Mouse (Mus musculus) forelimb bud, embryonic 11.5 days (tissue): ENCODE data around the gene Armt1.
"Not testable (repeated sequence)": the region's sequence is repeated elsewhere in the genome, so short reads cannot be mapped to it uniquely, and the experiment has no call there.

Source experiments
- DNase-seq: peaks from one replicate; pipeline ENCODE4 v3.0.0-alpha.2; 2012; ENCODE audit warnings: low read depth, low spot score

Gene Armt1

DNA sequence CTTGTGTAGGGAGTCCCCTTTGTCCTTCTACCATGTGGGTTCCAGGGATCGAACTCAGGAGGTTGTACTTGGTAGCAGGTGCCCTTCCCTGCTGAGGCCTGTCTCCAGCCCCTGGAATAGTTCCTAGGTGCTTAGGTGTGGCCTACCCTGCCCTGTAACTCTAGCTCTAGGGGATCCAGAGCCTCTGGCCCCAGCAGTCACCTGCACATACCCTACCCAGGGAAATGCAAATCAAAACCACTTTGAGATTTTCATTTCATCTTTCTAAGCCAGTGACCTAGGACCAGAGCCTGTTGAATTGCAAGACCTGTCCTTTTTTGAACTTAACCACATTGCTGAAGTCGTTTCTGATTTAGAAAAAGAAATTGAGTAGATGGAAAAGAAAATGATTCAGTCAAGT, 1.6 kb downstream of the Armt1 start:
- not testable (repeated sequence) for DNase-seq

DNA sequence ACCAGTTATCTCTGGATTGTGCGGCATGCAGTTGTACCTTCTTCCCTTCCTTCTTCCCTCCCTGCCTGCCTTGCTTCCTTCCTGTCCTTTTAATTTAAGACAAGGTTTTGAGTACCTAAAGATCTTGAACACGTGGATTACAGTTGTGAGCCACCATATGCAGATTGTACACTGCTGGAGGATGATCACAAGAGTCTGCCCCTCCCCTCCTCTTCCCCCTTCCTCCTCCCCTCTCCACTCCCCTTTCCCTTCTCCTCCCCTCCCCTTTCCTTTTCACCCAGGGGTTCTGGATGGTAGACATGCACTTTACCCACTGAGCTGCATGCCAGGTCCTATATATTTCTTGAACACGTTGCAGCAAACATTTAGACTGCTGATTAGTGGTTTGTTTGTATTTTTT, 3.1 kb downstream of the Armt1 start:
- no peak for DNase-seq

DNA sequence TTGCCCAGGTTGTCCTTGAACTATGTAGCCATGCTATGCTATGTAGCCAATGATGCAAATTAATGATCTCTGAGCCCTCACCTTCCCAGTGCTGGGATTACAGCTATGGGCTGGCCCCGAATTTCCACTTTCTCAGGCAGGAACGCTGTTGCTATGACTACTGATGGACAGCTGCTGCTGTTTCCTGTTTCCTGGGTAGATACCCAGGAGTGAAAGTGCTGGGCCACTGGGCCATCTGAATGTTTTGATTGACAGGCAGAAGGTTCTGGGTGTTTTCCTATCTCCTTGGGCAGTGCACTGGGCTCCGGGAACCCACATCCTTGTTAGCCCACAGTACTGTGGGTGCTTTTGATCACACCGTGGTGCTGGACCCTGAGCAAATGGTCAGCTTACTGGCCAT, 24.1 kb downstream of the Armt1 start:
- no peak for DNase-seq

DNA sequence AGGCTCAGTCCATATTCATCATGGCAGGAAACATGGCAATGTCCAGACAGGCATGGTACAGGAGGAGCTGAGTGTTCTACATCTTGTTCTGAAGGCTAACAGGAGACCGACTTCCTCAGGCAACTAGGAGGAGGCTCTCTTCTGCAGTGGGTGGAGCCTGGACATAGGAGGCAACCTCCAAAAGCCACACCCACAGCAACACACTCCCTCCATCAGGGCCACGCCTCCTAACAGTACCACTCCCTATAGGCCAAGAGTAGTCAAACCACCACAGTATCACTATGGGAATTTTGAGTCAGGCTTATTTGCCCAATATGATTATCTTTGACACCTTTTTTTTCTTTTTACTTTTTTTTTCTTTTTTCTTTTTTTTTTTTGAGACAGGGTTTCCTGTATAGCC, 27.9 kb downstream of the Armt1 start:
- DNase-seq = no peak

DNA sequence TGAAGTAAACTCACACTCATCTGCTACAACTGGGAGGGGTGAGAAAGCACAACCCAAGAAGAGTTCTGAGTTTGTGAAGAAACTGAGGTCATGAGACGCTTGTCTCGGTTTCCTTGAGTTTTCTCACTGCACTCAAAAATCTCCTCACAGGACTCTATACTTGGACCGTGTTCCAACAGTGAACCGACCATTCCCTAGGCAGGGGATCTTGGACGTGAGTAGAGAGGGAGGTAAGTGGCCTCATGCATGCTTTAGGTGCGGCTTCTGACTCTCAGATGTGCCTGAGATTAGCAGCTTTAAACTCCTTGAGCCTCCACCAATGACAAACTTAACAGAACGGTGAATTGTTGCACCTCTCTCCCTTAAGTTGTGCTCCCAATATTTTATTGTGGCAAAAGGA, 33.5 kb downstream of the Armt1 start:
- DNase-seq = no peak

DNA sequence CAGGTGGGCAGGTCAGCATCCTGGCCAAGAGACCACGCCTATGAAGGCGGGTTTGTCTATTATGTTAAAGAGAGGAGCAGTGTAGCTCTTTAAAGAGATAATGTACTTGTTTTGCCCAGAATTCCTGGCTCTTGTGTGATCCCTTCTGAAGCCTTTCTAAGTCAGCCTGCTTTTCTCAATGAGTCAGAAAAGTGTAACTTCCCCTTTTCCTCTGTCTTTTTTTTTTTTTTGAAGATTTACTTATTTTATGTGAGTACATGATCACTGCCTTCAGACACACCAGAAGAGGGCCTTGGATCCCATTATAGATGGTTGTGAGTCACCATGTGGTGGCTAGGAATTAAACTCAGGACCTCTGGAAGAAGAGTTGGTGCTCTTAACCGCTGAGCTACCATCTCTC, 37.1 kb downstream of the Armt1 start:
- no peak for DNase-seq

DNA sequence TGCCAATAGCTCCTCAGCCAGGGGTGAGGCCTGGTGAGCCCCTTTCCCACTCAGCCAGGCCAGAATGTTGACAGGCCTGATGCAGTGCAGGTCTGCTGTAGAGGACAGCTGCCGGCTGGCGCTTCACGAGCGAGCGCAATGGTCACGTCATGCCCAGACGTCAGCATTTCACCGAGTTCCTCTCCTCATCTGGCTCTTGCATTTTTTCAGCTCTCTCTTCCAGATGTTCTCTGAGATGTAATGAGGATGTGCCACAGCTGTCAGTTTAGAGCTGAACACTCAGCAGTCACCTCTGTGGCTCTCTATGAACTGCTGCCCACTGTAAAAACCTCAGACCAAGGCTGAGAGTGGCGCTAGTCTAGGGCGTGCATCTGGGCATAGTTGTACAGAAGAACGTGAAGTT, 41.3 kb downstream of the Armt1 start:
- DNase-seq = peak; percentile 19

DNA sequence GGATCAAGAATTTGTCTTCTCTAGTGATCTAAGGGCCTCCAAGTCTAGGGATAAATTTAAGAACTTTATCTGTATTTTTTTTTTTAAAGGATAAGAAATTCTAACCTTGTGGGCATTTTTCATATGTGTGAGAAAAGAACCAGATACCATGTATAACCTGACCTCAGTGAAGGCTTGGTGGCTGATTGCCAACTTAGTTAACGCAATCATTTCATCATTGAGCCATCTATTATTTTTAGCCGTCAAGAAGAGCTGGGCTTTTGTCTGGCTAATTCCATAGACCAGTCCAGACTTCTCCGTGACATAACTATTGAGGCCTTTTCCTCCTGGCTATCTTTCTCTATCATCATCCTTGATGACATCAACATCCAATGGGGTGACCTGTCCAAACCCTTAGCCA, 43.2 kb downstream of the Armt1 start:
- DNase-seq = no peak

DNA sequence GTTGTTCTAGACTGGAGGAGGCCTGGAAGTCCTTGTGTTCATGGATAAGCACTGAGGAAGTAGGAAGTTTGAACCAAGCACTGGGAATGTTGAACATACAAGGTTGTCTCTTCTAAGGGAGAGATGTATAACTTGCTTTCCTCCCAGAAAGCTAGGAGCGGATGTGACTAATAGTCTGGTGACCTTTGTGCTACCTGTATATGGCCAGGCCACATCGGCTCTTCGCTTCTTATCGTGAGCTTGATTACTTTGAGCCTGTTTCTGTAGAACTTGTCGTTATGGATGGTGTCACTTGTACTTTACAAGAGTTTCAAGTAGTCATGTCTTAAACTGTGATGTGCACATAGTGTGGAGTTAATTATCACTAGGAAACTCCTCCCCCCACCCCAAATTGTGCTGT, 44.3 kb downstream of the Armt1 start:
- no peak for DNase-seq

DNA sequence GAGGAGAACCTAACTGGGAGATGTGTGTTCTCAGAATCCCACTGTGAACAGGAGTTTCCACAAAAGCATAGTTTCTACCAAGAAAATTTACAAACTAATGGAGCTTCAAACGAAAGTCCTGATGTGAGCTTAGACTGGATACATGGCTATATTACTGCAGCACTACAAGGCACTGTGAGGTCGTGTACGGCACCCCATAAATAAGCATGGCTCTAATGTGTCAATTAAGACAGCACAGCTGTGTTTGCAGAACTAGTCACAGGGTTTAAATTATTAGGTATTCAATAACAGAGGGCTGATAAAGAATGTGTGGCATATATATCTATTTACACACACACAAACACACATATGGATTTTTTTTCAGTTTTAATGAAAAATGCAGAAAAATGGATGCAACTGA, 48.7 kb downstream of the Armt1 start:
- peak; percentile 62 for DNase-seq

DNA sequence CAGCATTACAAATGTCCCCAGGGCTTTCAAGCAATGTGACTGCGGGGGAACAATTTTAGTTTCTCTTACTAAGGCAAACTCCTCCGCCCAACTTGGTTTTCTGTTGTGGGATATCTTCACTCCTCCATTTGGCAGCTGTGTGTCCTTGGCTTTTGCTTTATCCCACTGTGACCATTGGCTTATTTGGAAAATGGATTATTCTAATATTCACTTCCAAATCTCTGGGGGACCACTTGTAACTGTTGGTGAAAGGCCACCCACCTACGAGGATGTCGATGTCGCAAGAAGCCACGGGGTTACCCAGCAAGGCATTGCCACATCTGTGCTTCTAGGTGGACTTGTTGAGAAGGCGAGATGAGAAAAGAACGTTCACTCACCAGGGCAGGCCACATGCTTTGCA, 49.4 kb downstream of the Armt1 start:
- DNase-seq = no peak

DNA sequence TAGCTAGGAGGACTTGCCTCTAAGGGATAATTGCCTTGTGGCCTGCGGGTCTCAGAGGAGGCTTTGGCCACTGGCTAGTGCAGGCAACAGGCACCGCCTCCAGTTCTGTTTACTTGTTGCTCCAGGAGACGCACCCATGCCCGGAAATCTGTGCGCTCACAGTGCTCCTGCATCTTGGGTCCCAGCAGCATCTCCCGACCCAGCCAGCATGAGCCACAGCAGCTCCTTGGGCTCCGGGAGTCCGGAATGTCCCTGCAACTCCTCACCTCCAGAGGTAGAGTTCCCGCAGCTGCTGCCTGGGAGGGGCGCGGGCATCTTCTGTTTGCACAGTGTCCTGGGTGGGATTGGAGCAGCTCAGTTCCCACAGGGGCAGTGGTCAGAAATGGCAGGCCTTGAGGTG, 50.1 kb downstream of the Armt1 start, which contains the start of gene Ccdc170:
TSS of gene Ccdc170 (plus strand) at position 148 of the 400 bp plus-strand sequence.
- DNase-seq = no peak

DNA sequence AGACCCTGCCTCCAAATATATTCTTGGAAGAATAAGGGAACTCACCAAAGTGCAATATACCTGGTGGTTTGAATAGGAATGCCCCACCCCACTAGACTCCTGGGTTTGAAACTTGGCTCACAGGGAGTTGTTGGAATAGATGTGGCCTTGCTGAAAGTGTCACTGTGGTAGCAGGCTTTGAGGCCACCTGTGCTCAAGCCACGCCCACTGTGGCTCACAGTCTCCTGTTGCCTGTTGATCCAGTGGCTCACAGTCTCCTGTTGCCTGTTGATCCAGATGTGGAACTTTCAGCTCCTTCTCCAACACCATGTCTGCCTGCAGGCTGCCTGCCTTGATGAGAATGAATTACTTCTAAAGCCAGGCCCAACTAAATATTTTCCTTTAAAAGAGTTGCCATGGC, 51.6 kb downstream of the Armt1 start:
- no peak for DNase-seq

DNA sequence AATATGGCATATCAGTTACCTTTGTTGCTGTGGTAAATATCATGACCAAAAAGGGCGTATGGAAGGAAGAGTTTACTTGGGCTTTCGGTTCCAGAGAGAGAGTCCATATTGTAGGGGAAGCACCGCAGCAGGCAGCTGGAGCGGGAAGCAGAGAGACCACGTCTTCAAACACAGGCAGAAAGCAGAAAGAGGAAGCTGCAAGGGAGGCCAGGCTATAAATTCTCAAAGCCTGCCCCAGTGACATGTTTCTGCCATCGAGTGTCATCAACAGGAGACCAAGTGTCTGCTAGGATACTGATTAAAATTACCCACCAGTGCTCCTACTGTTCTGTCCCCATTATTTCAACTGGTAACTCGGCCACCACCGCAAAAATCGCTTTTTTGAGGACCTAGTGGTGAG, 52.7 kb downstream of the Armt1 start:
- no peak for DNase-seq

DNA sequence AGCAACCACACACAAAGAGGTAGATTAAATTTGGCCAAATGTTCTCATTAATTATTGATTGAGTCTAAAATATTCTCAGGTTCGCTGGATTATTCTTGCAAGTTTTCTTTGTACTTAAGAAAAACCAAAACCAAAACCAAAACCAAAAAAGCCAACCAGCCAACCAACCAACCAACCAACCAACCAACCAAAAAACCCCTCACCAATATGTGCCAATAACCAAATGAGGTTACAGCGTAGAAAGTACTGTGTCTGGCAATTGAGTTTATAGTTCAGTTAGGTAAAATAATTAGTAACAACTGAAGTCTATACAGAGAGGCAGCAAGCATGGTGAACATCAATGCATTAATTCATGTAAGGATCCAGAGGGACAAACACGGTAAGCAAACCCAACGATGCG, 57.6 kb downstream of the Armt1 start:
- DNase-seq = no peak

DNA sequence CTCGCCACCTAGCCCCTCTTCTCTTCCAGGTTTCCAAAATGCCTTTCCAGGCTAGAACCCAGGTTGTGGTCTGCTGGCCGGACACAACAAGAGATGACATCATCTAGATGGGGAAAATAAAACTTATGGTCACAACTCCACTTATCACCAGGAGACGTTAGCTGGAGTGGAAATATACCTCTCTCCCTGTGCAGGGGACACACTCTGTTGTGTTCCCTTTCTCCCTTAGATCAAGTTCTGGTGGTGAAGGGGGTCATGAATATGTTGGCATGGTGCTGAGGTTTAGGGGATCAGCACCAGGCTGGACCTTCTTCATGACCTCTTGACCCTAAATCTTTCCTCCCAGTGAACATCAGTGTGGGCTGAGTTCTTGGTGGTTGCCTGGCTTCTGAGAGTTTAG, 59.0 kb downstream of the Armt1 start:
- DNase-seq = no peak

DNA sequence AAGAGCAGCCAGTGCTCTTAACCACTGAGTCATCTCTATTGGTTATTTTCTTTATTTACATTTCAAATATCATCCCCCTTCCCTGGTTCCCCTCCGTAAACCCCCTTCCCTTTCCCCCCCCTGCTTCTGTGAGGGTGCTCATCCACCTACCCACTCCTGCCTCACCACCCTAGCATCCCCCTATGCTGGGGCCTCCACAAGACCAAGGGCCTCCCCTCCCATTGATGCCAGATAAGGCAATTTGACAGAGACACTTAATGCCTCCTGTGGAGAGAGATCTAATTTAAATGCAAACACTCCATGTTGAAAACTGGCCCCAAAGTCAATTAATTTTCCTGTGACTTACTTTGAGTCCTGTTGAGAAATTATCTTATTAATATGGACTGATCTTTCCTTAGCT, 59.8 kb downstream of the Armt1 start:
- DNase-seq = no peak

DNA sequence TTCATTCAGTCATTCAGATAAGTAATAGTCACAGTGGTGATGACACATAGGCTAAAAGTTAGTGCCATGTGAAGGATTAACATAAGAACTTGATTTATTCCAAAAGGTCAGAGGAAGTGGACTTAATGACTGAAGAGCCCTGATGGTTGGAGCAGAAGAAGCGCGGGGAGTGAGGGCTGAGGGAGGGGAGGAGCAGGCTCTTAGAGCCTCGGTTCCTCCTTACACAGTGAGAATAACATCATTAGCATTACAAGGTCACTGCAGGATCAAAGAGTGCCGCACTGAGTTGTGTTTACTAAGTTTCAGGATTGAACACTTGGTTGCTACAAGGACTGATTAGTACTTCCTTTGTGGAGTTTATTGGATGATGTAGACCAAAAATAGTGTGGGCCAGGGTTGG, 60.6 kb downstream of the Armt1 start:
- no peak for DNase-seq

DNA sequence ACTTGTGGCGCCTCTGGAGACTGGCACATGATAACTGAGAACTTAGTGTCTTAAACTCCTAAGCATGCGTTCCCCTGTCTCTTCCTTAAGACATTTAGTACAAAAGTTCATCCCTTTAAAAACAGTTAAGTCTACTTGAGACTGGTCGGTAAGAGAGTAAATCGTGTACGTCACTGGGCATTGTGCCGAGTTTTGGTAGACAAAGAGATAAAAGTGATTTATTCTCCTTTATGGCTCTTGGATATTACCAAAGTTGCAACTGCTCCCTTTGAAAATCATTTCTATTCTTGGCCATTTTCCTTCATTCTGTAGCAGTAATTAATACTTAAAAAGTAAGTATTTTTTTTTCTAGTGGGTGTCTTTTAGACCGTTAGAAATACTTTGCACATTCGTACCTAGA, 71.0 kb downstream of the Armt1 start:
- no peak for DNase-seq
